In the genomic region with DNA sequence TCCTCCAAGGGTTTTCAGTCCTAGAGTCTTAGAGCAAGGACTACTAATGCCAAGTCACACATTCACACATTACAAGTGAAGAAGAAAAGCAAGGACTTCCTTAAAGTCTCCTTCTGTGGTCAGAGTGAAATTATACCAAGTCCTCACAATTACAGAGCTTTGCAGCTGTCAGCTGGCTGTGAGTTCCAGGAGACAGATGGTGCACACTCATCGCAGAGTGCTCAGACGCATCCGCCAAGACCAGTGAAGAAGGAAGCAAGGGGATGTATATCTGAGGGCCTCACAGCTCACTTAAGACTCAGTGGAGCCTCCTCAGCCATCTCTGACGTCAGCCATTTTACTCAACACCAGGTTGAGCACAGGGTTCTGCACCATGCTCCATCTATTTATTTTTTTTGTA, we compare ENCODE assay signal across 33 mouse cellular contexts. TPM values are rescaled to one million over a fixed set of nuclear protein-coding genes. Genes with fewer than 3 reads are reported as not detected.
DNase-seq lines count a peak whose midpoint lies in the region; ATAC-seq lines count a peak whose summit lies in the region.
"Had no signal": no experiment of that assay in that cellular context is flagged by ENCODE, and none has a peak within 500 bp of the region (broad histone marks: within the 10 kb centered on the region; RNA-seq: fewer than 3 reads in every experiment).

No protein-coding gene starts in this region.

- peak; percentile 55 for ATAC-seq in granulocyte monocyte progenitor cell, adult 5-6 weeks (replicated peaks; ENCODE audit: poor library complexity, severe bottlenecking)
- peak; percentile 41; the same call in 1 of the 2 replicates for ATAC-seq in neutrophil, adult 5-6 weeks (ENCODE audit: extremely low read depth, insufficient number of reproducible peaks, low FRiP score, poor library complexity, severe bottlenecking)
- ATAC-seq in midbrain, embryonic 16.5 days = no peak
- ATAC-seq: forebrain, embryonic 13.5 days; hindbrain, embryonic 16.5 days had no signal

- DNase-seq in left cerebral cortex, adult 18-20 months (ENCODE audit: low spot score in 2 of 2) = peak; percentile 17 to 49
- DNase-seq in left cerebral cortex, postnatal 36 days (ENCODE audit: low spot score in 2 of 2) = no peak
- peak; percentile 10 for DNase-seq in skeletal muscle tissue, adult 2 months (ENCODE audit: low read depth, low spot score)
- DNase-seq in cerebellum, adult 11 months = no peak
- no peak for DNase-seq in urinary bladder, adult 2 months (ENCODE audit: low spot score)
- DNase-seq: adrenal gland, postnatal 14 days; cerebellum, adult 2 months; cerebellum, postnatal 14 days; heart, postnatal 10 days; kidney, adult 18-20 months; kidney, postnatal 25 days; liver had no signal

- H3K36me3 ChIP-seq in midbrain, embryonic 16.5 days (ENCODE audit: control insufficient read depth, insufficient read depth, low read length) = no peaks in the 10 kb centered on the region
- H3K36me3 ChIP-seq: heart, embryonic 13.5 days; hindbrain, embryonic 10.5 days; kidney, embryonic 15.5 days; liver, embryonic 15.5 days; lung, embryonic 15.5 days; midbrain, embryonic 12.5 days; neural tube, embryonic 15.5 days had no signal

- no peaks in the 10 kb centered on the region for H3K27me3 ChIP-seq in midbrain, embryonic 16.5 days (ENCODE audit: control insufficient read depth, insufficient read depth, low read depth, low read length)
- H3K27me3 ChIP-seq: forebrain, embryonic 13.5 days; heart, embryonic 13.5 days; kidney, embryonic 15.5 days; liver, embryonic 15.5 days; lung, embryonic 15.5 days; megakaryocyte, embryonic 14.5 days; midbrain, embryonic 12.5 days; neural tube, embryonic 15.5 days had no signal

- intact Hi-C loops in left cerebral cortex, postnatal 36 days (cut with DNase I) = no loop called here

- no peak overlapping the region for H3K9ac ChIP-seq in midbrain, embryonic 16.5 days (ENCODE audit: low read depth, low read length)
- H3K9ac ChIP-seq: forebrain, embryonic 13.5 days; heart, embryonic 13.5 days; kidney, embryonic 15.5 days; liver, embryonic 15.5 days; lung, embryonic 15.5 days; midbrain, embryonic 12.5 days; neural tube, embryonic 15.5 days had no signal

- no peaks in the 10 kb centered on the region for H3K9me3 ChIP-seq in midbrain, embryonic 16.5 days (replicated peaks; ENCODE audit: control insufficient read depth, low read length, poor library complexity, severe bottlenecking)
- H3K9me3 ChIP-seq: forebrain, embryonic 13.5 days; hindbrain, embryonic 10.5 days; kidney, embryonic 15.5 days; liver, embryonic 15.5 days; lung, embryonic 15.5 days; megakaryocyte, embryonic 14.5 days; midbrain, embryonic 12.5 days; neural tube, embryonic 15.5 days had no signal

- H3K4me2 ChIP-seq in midbrain, embryonic 16.5 days (ENCODE audit: low read length) = no peak overlapping the region
- H3K4me2 ChIP-seq: forebrain, embryonic 13.5 days; heart, embryonic 13.5 days; kidney, embryonic 15.5 days; liver, embryonic 15.5 days; lung, embryonic 15.5 days; midbrain, embryonic 12.5 days; neural tube, embryonic 15.5 days had no signal

- H3K27ac ChIP-seq in midbrain, embryonic 16.5 days (ENCODE audit: low read length) = no peak overlapping the region
- H3K27ac ChIP-seq: forebrain, embryonic 13.5 days; heart, embryonic 13.5 days; hindbrain, embryonic 10.5 days; kidney, embryonic 15.5 days; liver, embryonic 15.5 days; lung, embryonic 15.5 days; midbrain, embryonic 12.5 days; neural tube, embryonic 15.5 days had no signal

- H3K4me1 ChIP-seq in midbrain, embryonic 16.5 days (ENCODE audit: control insufficient read depth, insufficient read depth, low read length) = no peaks in the 10 kb centered on the region
- H3K4me1 ChIP-seq: forebrain, embryonic 13.5 days; heart, embryonic 13.5 days; hindbrain, embryonic 10.5 days; kidney, embryonic 15.5 days; liver, embryonic 15.5 days; lung, embryonic 15.5 days; megakaryocyte, embryonic 14.5 days; midbrain, embryonic 12.5 days; neural tube, embryonic 15.5 days had no signal

- 86% methylated on average over 4 of the region's 4 CpGs for WGBS in midbrain, embryonic 16.5 days

- no peak overlapping the region for H3K4me3 ChIP-seq in midbrain, embryonic 16.5 days (ENCODE audit: low read depth, low read length)
- H3K4me3 ChIP-seq: forebrain, embryonic 13.5 days; heart, embryonic 13.5 days; hindbrain, embryonic 10.5 days; kidney, embryonic 15.5 days; liver, embryonic 15.5 days; lung, embryonic 15.5 days; megakaryocyte, embryonic 14.5 days; midbrain, embryonic 12.5 days; neural tube, embryonic 15.5 days had no signal

RNA-seq across cellular contexts. Expression of a gene that starts 1.1 kb away (rescaled TPM):
- total RNA-seq in left cerebral cortex, adult 18-20 months (2021) = not detected
- total RNA-seq in left cerebral cortex, postnatal 36 days (2021) = not detected
- total RNA-seq in granulocyte monocyte progenitor cell, adult 5-6 weeks (2014; fragmentation: Nextera tagmentation) = not detected in 2 replicates
- total RNA-seq in granulocyte monocyte progenitor cell, adult 5-6 weeks (2017) = not detected in 2 replicates
- total RNA-seq in neutrophil, adult 5-6 weeks (2017) = 0.74 TPM in 1 of 2 replicates, not detected in the other
- polyA plus RNA-seq in midbrain, embryonic 16.5 days (2015; fragmentation: Nextera tagmentation; extraction: Ambion mirVana) = not detected in 2 replicates
- 0.22 and 0.29 TPM in 2 replicates for polyA plus RNA-seq in urinary bladder, adult 2 months (2012; rRNA removed)
- total RNA-seq: adrenal gland, postnatal 14 days; gastrocnemius, adult 8-10 months; gastrocnemius, postnatal 4 days; heart, adult 8-10 months; heart, postnatal 10 days; layer of hippocampus, adult 18-20 months; layer of hippocampus, postnatal 10 days had no signal
- polyA plus RNA-seq: cerebellum, adult 2 months; embryonic facial prominence, embryonic 11.5 days; forebrain, embryonic 13.5 days; heart, embryonic 13.5 days; hindbrain, embryonic 10.5 days; hindbrain, embryonic 16.5 days; intestine, embryonic 14.5 days; kidney, embryonic 15.5 days; limb, embryonic 11.5 days; lung, embryonic 15.5 days; midbrain, embryonic 12.5 days; neural tube, embryonic 15.5 days had no signal

RNA-seq across cellular contexts. Expression of a gene that starts 37.8 kb away (rescaled TPM):
- total RNA-seq in left cerebral cortex, adult 18-20 months (2021) = not detected
- not detected for total RNA-seq in left cerebral cortex, postnatal 36 days (2021)
- not detected in 2 replicates for total RNA-seq in granulocyte monocyte progenitor cell, adult 5-6 weeks (2014; fragmentation: Nextera tagmentation)
- not detected in 2 replicates for total RNA-seq in granulocyte monocyte progenitor cell, adult 5-6 weeks (2017)
- not detected in 2 replicates for total RNA-seq in neutrophil, adult 5-6 weeks (2017)
- polyA plus RNA-seq in midbrain, embryonic 16.5 days (2015; fragmentation: Nextera tagmentation; extraction: Ambion mirVana) = not detected in 2 replicates
- not detected in 2 replicates for polyA plus RNA-seq in urinary bladder, adult 2 months (2012; rRNA removed)
- total RNA-seq: gastrocnemius, adult 8-10 months; gastrocnemius, postnatal 4 days; heart, postnatal 10 days; layer of hippocampus, adult 18-20 months; layer of hippocampus, postnatal 10 days had no signal
- polyA plus RNA-seq: embryonic facial prominence, embryonic 11.5 days; forebrain, embryonic 13.5 days; heart, embryonic 13.5 days; hindbrain, embryonic 10.5 days; hindbrain, embryonic 16.5 days; kidney, embryonic 15.5 days; limb, embryonic 11.5 days; lung, embryonic 15.5 days; midbrain, embryonic 12.5 days; neural tube, embryonic 15.5 days had no signal

RNA-seq across cellular contexts. Expression of a gene that starts 43.0 kb away (rescaled TPM):
- 10 to 100 TPM; 10.3 to 11.6 TPM for total RNA-seq in left cerebral cortex, adult 18-20 months (2021)
- total RNA-seq in left cerebral cortex, postnatal 36 days (2021) = 10 to 100 TPM; 11.5 to 15.1 TPM
- total RNA-seq in granulocyte monocyte progenitor cell, adult 5-6 weeks (2014; fragmentation: Nextera tagmentation) = 7.0 TPM in 1 of 2 replicates, not detected in the other
- total RNA-seq in granulocyte monocyte progenitor cell, adult 5-6 weeks (2017) = not detected in 2 replicates
- not detected in 2 replicates for total RNA-seq in neutrophil, adult 5-6 weeks (2017)
- 1.4 and 3.5 TPM in 2 replicates for polyA plus RNA-seq in midbrain, embryonic 16.5 days (2015; fragmentation: Nextera tagmentation; extraction: Ambion mirVana)
- not detected in 2 replicates for polyA plus RNA-seq in urinary bladder, adult 2 months (2012; rRNA removed)
- total RNA-seq: gastrocnemius, adult 8-10 months; gastrocnemius, postnatal 4 days; heart, postnatal 10 days had no signal
- polyA plus RNA-seq: embryonic facial prominence, embryonic 11.5 days; hindbrain, embryonic 10.5 days; limb, embryonic 11.5 days; midbrain, embryonic 12.5 days had no signal

Comparison
In these comparisons a context has a peak if more than half of its experiments do, and no peak if none do; other contexts are left out.
1. DNase-seq: peak in left cerebral cortex, adult 18-20 months (2 of 2) and skeletal muscle tissue, adult 2 months (single experiment); none in left cerebral cortex, postnatal 36 days (0 of 2), cerebellum, adult 11 months (single experiment) and urinary bladder, adult 2 months (single experiment).